Mouse (Mus musculus) naive thymus-derived CD4-positive, alpha-beta T cell, adult 5 months (primary cell): ENCODE results near the gene B430306N03Rik. TPM values are rescaled to one million over a fixed set of nuclear protein-coding genes. Genes with fewer than 3 reads are reported as not detected.

Experiments used
- polyA plus RNA-seq: library from polyadenylated mRNA; unstranded; fragments of 100-300 nt; shearing (Covaris generic); gene quantifications from one replicate; pipeline ENCODE4 v1.2.1, GENCODE M21; 2017

The B430306N03Rik gene
- 4.5 TPM for polyA plus RNA-seq

GRCm38 (mm10) chr17:48315905-48316579 is at the start of gene B430306N03Rik:
Gene B430306N03Rik (plus strand): TSS chr17:48316141.

GRCm38 (mm10) chr17:48299203-48299602 is 16.7 kb upstream of the B430306N03Rik start, which contains the start of gene Treml2:
Gene Treml2 (plus strand): TSS chr17:48299498.

GRCm38 (mm10) chr17:48346231-48346630 is 30.3 kb downstream of the B430306N03Rik start, which contains the start of gene Trem2:
Gene Trem2 (plus strand): TSS chr17:48346401.

GRCm38 (mm10) chr17:48359616-48360015 is 43.7 kb downstream of the B430306N03Rik start, which contains the start of gene Treml1:
Gene Treml1 (plus strand): TSS chr17:48359916.

Other genes starting within 250 kb of the B430306N03Rik start
- not detected for gene 1700067P10Rik, start 226.8 kb upstream of the B430306N03Rik start, polyA plus RNA-seq
- not detected for gene 9830107B12Rik, start 169.9 kb upstream of the B430306N03Rik start, polyA plus RNA-seq
- not detected for gene A530064D06Rik, start 148.9 kb upstream of the B430306N03Rik start, polyA plus RNA-seq
- gene Trem1, start 83.4 kb upstream of the B430306N03Rik start, polyA plus RNA-seq = not detected
- not detected for gene Trem3, start 68.4 kb upstream of the B430306N03Rik start, polyA plus RNA-seq
- not detected for gene Treml4, start 51.8 kb upstream of the B430306N03Rik start, polyA plus RNA-seq
- gene Treml2, start 16.6 kb upstream of the B430306N03Rik start, polyA plus RNA-seq = 15.5 TPM
- gene Trem2, start 30.3 kb downstream of the B430306N03Rik start, polyA plus RNA-seq = not detected
- not detected for gene Treml1, start 43.8 kb downstream of the B430306N03Rik start, polyA plus RNA-seq
- gene Nfya, start 93.8 kb downstream of the B430306N03Rik start, polyA plus RNA-seq = 7.6 TPM
- 54.8 TPM for gene Oard1, start 93.9 kb downstream of the B430306N03Rik start, polyA plus RNA-seq
- gene Apobec2, start 116.8 kb downstream of the B430306N03Rik start, polyA plus RNA-seq = 0.41 TPM
- gene Tspo2, start 135.4 kb downstream of the B430306N03Rik start, polyA plus RNA-seq = not detected
- 13.9 TPM for gene Unc5cl, start 138.8 kb downstream of the B430306N03Rik start, polyA plus RNA-seq